Mouse (Mus musculus): ENCODE data around the gene Abhd6.
"Not testable (repeated sequence)": the region's sequence is repeated elsewhere in the genome, so short reads cannot be mapped to it uniquely, and the experiment has no call there.

The Abhd6 gene

DNA sequence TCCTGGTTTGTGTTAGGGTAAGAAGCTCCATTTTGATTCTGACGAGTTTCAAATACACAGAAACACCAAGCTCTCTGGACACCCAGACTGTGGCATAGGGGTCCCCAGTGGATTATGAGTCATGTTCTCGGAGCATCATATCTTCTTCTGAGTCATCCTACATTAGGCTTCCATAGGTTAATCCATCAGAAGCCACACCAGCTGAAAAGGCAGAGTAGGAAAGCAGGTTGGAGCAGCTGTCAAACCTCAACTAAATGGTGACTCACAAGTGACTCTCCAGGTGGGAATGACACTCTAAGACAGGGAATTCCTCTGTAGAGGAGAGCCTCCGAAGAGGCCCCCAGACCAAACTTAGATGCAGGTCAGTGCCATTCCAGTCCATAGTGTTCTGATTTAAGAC, 3.7 kb upstream of the Abhd6 start:
- no peak for DNase-seq (ENCODE audit: low spot score in 2 of 2)

DNA sequence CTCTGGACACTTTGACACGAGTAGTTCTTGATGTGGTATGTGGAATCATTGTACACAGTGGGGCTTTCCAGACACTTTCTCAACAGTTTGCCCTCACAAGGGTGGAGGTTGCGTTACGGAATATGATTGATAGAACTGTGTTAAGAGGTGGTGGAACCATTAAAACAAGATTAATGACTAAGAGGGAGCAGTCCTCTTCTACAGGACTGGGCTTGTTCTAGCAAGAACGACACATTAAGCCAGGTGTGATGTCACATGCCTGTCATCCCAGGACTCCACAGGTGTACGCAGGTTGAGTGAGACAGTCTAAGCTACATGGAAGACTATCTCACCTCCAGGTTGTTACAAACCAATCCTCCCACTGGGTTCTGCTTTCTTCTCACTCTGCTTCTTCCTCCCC, 3.3 kb upstream of the Abhd6 start:
- no peak for DNase-seq (ENCODE audit: low spot score in 2 of 2)

DNA sequence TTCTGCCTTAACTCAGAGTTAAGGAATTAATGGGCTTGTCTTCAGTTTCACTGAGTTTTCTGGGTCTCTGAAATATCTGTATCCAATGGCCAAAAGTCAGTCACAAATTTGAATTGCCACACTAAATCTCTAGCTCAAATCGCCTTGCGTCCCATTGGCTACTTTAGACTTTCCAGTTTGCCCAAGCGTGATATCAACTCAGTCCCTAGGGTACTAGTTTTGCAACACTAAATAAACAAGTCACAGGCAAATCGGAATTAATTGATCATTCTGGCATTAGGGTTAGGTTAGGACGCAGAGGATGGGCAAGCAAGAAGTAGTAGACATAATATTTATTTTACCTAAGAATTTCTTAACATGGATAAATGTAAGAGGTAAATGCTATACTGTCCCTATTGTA, 2.5 kb upstream of the Abhd6 start:
- DNase-seq (ENCODE audit: low spot score in 2 of 2) = no peak

DNA sequence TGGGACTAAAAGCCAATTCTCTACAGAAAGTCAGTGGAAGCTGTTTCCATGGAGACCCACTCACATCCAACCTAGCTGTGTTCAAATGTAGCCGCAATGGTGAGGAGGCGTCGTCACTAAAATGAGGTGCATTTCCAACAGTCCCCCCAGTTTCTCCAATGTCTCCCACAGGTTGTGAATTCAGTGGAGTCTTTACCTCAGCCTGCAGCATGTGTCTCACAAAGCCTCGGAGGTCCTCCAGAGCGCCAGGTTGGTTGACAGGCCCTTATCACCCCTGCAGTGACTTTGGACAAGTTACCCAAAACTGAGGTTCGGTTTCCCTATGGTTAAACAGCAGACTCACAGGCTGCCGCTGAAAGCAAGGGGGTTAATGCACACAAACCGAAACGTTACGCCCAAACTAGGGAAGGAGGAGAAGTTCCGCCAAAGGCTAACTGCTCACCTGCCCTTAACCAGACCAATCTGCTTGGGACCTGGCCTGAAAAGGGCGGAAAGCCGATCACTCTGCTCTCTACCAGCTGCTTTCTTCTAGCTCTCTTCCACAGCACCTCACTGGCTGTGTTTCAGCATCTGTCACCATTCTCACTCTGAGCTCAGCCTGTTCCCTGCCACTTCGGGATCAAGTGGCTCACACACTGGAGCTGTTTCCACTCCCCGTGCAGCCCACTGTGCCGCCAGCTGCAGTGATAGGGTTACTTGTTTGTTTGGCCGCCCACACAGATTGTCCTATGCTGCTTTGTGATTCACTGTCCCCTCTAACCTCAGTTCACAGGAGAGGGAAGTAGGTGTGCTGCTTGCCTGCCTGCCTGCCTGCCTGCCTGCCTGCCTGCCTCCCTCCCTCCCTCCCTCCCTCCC, 1.6 kb upstream of the Abhd6 start:
- DNase-seq (ENCODE audit: low spot score in 2 of 2) = no peak

DNA sequence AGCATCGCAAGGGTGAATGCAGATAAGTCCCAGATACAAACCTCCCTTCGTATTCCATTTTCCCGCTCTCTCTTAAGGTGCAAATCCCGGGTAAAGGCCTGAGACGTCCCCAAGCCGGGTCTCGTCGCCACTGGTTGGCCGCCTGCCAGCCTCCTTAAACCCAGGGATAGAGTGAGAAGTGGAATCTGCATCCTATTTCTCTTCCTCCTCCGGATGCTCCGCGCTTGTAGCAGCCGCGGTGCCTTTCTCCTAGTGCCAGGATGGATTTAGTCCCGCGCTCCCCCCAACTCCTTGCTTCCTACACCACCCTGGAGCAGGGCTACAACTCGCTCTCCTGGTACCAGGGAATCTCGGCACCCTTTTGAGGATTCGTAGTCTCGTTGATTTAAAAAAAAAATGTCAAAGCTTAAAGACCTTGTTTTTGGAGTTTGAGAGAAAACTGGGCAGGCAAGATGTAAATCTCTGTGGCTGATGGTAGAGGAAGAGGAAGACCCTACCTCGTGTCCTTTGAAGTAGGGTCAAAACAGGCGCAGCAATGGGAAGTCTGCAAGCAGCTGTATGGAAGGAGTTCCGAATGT, 480 bp downstream of the Abhd6 start:
- peak; percentile 34 to 67 for DNase-seq (ENCODE audit: low spot score in 2 of 2)

DNA sequence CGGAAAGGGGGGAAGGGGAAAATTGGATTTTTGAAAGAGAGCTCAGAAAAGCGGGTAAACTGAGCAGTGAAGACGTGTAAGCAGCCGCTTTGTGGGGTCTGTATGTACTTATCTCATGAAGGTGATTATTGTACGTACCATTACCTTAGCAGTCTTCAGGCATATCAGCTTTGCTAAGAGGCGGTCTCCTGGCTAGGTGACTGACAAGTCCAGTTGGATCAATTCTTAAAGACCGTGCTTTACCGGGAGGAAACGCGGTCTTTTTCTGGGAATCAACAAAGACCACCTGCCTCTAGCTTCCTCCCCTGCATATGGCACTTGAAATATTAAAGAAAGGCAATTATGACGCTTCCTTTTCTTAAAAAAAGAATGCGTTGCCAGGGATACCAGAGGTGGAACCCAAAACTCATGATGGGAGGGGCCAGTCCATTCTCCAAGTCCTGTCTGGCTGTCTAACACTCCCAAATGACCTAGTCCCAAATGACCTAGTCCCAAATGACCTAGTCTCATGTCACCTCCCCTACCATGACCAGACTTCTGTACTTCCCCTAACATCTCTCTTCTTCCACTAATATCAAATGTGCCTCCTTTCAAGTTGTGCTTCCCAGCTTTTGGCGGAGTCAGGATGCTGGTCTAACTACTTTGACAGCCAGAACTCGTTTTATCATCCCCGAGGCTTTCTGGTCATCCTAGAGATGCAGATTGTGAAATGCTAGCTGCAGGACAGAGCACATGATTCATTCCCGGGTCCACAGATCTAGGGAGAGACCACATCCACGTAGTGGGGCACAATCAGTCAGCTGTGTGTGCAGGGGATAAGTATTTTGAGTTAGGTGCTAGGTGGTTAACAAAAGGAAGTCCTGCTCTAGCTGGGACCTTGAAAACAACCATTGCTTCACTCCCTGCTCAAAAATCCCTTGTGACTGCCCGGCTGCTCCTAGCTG, 1.3 kb downstream of the Abhd6 start:
- no peak for DNase-seq (ENCODE audit: low spot score in 2 of 2)

DNA sequence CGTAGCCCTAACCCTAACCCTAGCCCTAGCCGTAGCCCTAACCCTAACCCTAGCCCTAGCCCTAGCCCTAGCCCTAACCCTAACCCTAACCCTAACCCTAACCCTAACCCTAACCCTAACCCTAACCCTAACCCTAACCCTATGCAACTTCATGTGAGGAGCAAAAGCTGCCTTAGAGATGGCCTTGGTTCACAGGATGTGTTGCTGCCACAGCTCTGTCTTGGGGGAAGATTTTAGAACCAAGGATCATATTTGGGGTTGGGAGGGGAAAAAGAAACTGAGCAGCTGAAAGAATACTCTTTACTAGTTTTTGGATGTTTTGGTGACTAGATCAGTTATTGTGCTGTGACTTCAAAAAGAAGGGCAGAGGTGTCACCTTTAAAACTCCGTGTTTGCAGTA, 3.4 kb downstream of the Abhd6 start:
- not testable (repeated sequence) for DNase-seq (ENCODE audit: low spot score in 2 of 2)

DNA sequence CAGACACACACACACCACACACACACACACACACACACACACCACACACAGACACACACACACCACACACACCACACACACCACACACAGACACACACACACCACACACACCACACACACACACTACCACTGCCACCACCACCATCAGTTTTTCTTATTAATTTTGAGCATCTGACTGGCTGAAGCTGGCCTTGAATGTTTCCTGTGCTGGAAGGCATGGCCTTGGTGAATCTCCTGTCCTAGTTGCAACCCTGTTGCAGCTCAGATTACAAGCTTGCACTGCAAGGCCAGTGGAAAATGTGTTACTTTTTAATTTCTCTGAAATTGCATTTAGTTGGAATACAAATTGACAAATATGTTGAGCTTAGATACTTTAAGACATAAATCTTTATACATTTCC, 4.4 kb downstream of the Abhd6 start:
- DNase-seq (ENCODE audit: low spot score in 2 of 2) = no peak

DNA sequence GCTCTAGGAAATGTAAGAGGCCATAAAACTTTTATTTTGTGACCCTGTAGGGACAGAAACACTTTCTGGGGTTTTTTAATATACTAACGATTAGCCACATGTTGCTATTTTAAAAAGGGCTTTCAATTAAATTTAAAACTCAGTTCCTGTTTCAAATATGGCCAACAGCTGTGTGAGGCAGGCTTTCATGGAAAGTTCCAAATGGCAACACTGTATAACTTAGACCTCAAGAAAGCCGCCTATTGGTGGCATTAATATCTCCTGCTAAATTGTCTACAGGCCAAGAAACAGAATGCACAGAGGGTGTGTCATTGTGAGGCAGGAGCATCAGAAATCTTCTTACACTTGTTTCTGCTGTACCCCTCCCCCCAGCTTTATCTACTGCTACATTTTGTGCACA, 4.8 kb downstream of the Abhd6 start:
- no peak for DNase-seq (ENCODE audit: low spot score in 2 of 2)

DNA sequence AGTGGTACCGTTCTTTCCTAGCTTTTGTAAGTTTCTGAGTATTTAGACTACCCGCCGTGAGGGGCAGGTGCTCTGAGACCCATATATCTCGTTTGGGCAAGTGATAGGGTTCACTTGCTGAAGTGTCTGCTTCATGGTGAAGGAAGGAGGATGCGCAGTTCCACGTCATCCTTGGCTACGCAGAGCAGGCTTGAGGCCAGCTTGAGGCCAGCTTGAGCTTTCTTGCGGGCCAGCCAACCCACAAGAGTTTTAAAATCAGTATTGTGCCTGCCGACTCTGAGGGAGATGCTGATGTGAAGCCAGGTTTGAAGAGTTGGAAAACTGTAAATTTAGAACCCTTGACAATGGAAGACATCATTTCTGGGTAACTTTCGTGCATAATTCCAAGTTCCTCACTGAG, 5.2 kb downstream of the Abhd6 start:
- no peak for DNase-seq (ENCODE audit: low spot score in 2 of 2)

DNA sequence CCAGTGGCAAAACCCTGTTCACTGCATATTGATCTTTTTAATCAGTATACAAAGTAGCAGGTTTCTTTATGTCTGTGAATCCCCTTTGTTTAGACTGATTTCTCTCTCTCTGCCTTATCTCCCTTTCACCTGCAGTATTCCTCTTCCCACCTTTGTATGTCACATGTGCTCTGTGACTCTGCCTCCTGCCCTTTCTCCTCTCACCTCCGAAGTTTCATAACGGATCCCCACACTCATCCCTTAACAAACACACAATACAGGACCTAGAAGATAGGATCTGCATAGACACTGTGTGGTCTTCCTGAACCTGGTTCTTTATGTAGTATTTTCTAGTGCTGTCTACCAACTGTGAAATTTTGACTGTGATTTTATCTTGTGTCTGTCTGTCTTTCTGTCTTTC, 8.6 kb downstream of the Abhd6 start:
- DNase-seq (ENCODE audit: low spot score in 2 of 2) = no peak

DNA sequence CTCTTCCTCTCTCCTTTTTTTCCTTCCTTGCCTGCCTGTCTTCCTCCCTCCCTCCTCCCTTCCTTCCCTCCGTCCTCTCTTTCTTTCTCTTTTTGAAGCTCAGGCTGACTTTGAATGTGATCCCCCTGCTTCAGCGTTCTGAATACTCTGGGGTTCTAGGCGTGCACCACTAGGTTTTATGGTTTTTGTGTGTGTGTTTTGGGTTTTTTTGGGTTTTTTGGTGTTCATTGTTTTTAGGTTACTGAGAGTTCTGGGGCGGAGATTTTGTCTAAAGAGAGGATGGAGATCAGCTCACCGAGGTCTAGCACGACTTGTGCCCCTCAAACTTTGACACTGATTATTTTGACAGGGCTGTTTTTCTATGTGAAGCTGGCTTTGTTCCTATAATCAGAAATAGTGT, 9.2 kb downstream of the Abhd6 start:
- no peak for DNase-seq (ENCODE audit: low spot score in 2 of 2)

DNA sequence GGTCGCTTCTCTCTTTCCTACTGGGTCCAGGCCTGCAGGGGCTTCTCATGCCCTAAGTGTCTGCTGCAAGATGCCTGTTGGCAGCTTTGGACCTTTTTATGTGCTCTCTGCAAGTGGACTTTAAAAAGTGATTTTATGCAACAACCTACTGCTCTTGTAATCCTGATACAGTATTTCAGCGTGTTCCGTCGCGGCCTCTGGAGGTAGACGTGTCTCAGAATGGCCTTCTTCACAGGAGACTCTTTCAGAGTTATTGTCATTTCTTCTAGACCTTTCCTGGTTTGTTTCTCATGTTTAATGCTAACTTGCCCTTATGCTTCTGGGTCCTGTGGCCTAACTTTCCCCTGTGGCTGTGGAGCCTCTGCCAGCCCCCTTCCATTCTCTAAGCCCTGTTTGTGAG, 13.1 kb downstream of the Abhd6 start:
- DNase-seq (ENCODE audit: low spot score in 2 of 2) = no peak

DNA sequence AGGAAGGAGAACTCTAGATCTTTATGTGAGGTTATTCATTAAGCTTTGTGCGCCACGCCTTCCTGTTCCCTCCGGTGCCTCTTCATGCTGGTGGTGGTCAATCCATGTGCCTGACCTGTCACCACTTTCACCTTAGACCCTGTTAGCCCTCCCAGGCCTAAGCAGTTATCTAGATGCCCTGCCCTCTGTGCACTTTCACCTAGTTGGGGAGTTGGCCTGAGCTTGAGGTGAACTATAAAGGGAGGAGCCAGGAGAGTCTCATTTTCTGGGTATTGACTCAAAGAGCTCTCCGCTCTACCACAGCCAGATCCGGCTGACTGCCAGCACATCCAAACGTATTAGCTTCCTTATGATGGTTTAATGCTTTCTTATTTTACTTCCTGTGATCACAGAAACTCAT, 13.6 kb downstream of the Abhd6 start:
- DNase-seq (ENCODE audit: low spot score in 2 of 2) = no peak

DNA sequence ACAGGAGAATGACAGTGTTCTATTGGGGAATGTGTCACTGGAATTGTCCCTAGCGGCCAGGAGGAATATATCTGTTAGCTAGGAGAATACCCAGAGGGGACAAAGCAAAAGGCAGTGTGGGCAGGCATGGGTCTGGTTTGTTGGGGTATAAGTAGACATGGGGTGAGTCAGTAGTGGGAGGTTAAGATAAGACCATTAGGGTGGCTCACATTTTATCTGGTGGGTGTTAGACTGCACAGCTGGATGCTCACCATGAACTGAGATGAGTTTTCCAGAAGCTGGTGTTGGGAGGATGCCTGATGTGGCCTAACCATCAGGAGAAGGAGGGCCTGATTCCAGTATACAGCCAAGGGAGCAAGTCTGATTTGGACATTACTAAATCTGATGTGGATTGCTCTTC, 14.2 kb downstream of the Abhd6 start:
- no peak for DNase-seq (ENCODE audit: low spot score in 2 of 2)

DNA sequence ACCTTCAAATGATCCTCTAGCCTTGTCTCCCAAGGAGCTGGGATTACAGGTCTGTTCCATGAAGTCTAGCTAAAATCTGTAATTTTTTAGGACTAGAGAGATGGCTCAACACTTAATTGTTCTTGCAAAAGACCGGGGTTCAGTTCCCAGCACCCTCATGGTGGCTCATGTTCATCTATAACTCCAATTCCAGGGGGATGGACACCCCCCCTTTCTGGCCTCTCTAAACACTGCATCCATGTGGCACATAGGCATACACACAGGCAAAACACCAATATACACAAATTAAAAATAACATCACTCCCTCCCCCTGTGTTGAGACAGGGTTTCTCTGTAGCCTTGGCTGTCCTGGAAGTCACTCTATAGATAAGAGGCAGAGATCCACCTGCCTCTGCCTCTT, 17.3 kb downstream of the Abhd6 start:
- no peak for DNase-seq (ENCODE audit: low spot score in 2 of 2)

DNA sequence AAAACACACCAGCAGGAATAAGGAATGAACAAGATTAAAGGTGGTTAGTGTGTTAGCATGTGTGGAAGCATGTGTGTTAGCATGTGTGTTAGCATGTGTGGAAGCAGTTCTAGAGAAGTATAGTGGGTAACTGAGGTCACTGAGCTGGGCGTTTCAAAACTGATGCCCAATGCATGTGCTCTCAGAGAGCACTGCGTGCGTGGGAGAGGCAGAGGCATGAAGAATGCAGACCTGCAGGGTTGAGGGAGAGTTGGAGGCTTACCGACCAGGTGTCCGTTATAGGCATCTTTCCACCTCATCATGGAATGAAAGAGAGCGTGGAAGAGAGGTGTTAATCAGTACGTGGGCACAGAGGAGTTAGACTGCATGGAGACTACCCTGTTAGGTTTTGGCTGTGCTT, 17.8 kb downstream of the Abhd6 start:
- no peak for DNase-seq (ENCODE audit: low spot score in 2 of 2)

DNA sequence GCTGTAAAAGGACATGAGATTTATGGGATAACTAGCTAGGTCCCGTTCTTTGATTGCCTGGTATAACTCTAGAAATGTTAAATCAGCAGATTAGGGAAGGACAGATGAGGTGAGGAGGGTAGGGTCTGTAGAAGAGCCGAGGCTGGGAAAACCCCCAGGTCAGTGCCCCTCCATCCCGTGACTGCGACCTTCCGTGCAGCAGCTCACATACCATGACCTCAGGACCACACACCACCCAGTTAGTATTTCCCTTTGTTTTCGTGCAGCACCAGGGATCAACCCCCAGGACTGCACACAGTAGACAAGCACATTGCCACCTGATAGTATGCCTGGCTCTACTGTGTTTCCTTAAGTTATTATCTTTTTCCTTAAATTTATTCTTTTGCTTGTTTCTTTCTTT, 21.8 kb downstream of the Abhd6 start:
- DNase-seq (ENCODE audit: low spot score in 2 of 2) = no peak

DNA sequence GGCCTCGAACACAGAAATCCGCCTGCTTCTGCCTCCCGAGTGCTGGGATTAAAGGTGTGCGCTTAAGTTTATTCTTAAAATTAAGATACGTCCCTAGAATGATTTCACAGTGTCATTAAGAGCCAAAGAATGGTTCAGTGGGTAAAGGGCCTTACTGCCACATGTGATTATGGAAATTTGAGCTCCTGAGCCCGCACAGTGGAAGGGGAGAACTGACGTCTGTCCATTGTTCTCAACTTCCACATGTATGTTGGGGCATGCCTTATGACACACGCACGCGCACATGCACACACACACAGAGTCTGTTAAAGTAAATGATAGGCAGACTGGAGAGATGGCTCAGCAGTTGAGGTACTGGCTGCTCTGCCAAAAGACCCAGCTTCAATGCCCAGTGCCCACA, 22.2 kb downstream of the Abhd6 start:
- no peak for DNase-seq (ENCODE audit: low spot score in 2 of 2)

DNA sequence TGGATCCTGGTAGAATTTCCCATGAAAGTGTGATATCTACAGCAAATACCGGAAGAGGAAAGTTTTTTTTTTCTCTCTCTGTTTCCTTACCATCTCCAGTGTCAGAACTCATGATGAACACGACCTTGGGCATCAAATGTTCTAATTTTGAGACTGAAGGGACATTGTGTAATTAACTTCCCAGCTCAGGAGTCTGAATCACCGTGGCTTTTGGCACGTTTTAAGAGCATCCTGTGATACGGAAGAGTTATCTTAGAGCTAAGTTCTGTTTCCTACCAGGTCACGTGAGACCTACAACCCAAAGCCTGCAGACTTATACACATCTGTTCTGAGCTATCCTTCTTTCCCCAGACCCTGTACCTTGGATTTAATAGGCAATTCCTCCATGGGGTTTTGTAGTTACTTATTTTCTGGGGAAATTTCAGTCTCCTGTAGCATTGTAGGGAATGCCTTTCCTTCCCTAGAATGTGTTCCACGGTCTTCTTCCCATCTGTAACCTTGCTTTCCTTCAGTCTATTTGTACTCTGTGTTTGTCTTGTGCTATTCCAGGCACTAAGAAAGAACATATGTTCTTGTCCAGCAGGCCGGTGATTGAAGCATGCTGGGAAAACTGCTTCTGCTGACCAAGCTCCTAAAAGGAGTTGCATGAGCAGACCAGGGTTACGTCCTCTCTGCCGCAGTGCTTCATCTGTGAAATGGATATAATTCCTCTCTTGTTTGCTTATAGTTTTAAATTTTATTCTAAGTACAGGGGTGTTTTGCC, 24.2 kb downstream of the Abhd6 start:
- DNase-seq (ENCODE audit: low spot score in 2 of 2) = no peak

DNA sequence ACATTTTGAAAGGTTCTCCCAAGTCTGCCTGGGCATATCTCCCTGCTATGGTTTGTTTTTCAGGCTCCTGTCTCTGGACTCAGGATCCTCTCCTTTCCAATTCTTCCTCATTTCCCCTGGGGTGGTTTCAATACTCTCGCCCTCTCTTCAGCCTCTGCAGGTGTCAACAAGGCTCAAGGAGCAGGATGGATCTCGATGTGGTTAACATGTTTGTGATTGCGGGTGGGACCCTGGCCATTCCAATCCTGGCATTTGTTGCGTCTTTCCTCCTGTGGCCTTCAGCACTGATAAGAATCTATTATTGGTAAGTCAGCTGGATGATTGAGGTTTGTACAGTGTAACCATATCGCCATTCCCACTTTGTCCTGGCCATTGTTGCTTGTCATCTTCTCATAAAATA, 25.4 kb downstream of the Abhd6 start:
- DNase-seq (ENCODE audit: low spot score in 2 of 2) = no peak

DNA sequence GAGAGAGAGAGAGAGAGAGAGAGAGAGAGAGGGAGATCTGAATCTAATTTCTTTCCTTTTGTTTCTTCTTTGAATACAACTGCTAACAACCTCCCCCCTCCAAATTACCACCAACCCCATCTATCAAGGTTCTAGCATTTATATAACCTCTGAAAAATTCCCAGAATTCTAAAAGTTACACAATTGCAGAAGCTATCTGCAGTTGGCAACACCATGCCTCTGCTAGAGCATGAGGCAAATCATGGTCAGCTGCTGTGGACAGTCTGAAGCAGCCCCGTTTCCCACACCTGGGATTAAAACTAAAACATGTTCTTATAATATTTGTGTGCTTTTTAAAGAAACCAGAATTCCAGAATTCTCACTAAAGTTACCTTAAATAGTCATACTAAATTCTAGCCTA, 27.1 kb downstream of the Abhd6 start:
- DNase-seq (ENCODE audit: low spot score in 2 of 2) = no peak

All from cerebellum, postnatal 4 days (tissue).